Mouse (Mus musculus): ENCODE measurements around the gene Rara. TPM values are rescaled to one million over a fixed set of nuclear protein-coding genes. Genes with fewer than 3 reads are reported as not detected.

The Rara gene
- polyA plus RNA-seq, 1 experiment = 37.0 TPM

- no peak overlapping the region for H3K27ac ChIP-seq (ENCODE audit: insufficient read depth, low read length)
- TF ChIP-seq CTCF (IDR thresholded peaks at IDR 0.05; ENCODE audit: extremely low read depth, insufficient read depth, insufficient read length, insufficient replicate concordance) (no peak), POLR2A (IDR thresholded peaks at IDR 0.05; ENCODE audit: low read depth, low read length) (no peak)
- 92% methylated on average over 7 of the region's 7 CpGs for WGBS
- no peaks in the 10 kb centered on the region for H3K27me3 ChIP-seq (ENCODE audit: control insufficient read depth, insufficient read depth, low read length)
- DNase-seq (ENCODE audit: low read depth in 1 of 2, low spot score in 2 of 2) = no peak
- H3K4me1 ChIP-seq (ENCODE audit: control insufficient read depth, insufficient read depth, insufficient read length) = peaks cover 31% of the 10 kb centered on the region; the same call in 1 of the 2 replicates
- no peaks in the 10 kb centered on the region for H3K36me3 ChIP-seq (ENCODE audit: control insufficient read depth, insufficient read depth, low read length)
- no peak overlapping the region for H3K4me3 ChIP-seq (ENCODE audit: extremely low read depth, insufficient read depth, insufficient read length)
Observed at GRCm38 (mm10) chr11:98926553-98926952, 1.1 kb upstream of the Rara start.

GRCm38 (mm10) chr11:98928186-98928893 lies 722 bp downstream of the Rara start:
- no peak overlapping the region for H3K27ac ChIP-seq (ENCODE audit: insufficient read depth, low read length)
- DNase-seq (ENCODE audit: low read depth in 1 of 2, low spot score in 2 of 2) = no peak
- no peaks in the 10 kb centered on the region for H3K36me3 ChIP-seq (ENCODE audit: control insufficient read depth, insufficient read depth, low read length)
- H3K4me3 ChIP-seq (ENCODE audit: extremely low read depth, insufficient read depth, insufficient read length) = peak overlapping the region; percentile 57; the same call in 1 of the 2 replicates
- TF ChIP-seq CTCF (IDR thresholded peaks at IDR 0.05; ENCODE audit: extremely low read depth, insufficient read depth, insufficient read length, insufficient replicate concordance) = no peak
- TF ChIP-seq POLR2A (IDR thresholded peaks at IDR 0.05; ENCODE audit: low read depth, low read length) = no peak
- 47% methylated on average over 12 of the region's 12 CpGs for WGBS
- H3K27me3 ChIP-seq (ENCODE audit: control insufficient read depth, insufficient read depth, low read length) = no peaks in the 10 kb centered on the region
- H3K4me1 ChIP-seq (ENCODE audit: control insufficient read depth, insufficient read depth, insufficient read length) = peaks cover 45% of the 10 kb centered on the region; the same call in 1 of the 2 replicates

GRCm38 (mm10) chr11:98929503-98929902 lies 1.9 kb downstream of the Rara start:
- Histone ChIP-seq H3K4me1 (ENCODE audit: control insufficient read depth, insufficient read depth, insufficient read length) (peaks cover 40% of the 10 kb centered on the region; the same call in 1 of the 2 replicates), H3K27me3 (ENCODE audit: control insufficient read depth, insufficient read depth, low read length) (no peaks in the 10 kb centered on the region), H3K36me3 (ENCODE audit: control insufficient read depth, insufficient read depth, low read length) (no peaks in the 10 kb centered on the region), H3K27ac (ENCODE audit: insufficient read depth, low read length) (no peak overlapping the region), H3K4me3 (ENCODE audit: extremely low read depth, insufficient read depth, insufficient read length) (no peak overlapping the region)
- TF ChIP-seq POLR2A (IDR thresholded peaks at IDR 0.05; ENCODE audit: low read depth, low read length) (no peak), CTCF (IDR thresholded peaks at IDR 0.05; ENCODE audit: extremely low read depth, insufficient read depth, insufficient read length, insufficient replicate concordance) (no peak)
- no peak for DNase-seq (ENCODE audit: low read depth in 1 of 2, low spot score in 2 of 2)
- WGBS = 69% methylated on average over 9 of the region's 9 CpGs

GRCm38 (mm10) chr11:98930127-98930601 lies 2.5 kb downstream of the Rara start:
- Histone ChIP-seq H3K4me1 (ENCODE audit: control insufficient read depth, insufficient read depth, insufficient read length) (peaks cover 34% of the 10 kb centered on the region; the same call in 1 of the 2 replicates), H3K27me3 (ENCODE audit: control insufficient read depth, insufficient read depth, low read length) (no peaks in the 10 kb centered on the region), H3K4me3 (ENCODE audit: extremely low read depth, insufficient read depth, insufficient read length) (no peak overlapping the region), H3K27ac (ENCODE audit: insufficient read depth, low read length) (peak overlapping the region; percentile 3; the same call in 1 of the 2 replicates), H3K36me3 (ENCODE audit: control insufficient read depth, insufficient read depth, low read length) (no peaks in the 10 kb centered on the region)
- no peak for DNase-seq (ENCODE audit: low read depth in 1 of 2, low spot score in 2 of 2)
- TF ChIP-seq POLR2A (IDR thresholded peaks at IDR 0.05; ENCODE audit: low read depth, low read length) (no peak), CTCF (IDR thresholded peaks at IDR 0.05; ENCODE audit: extremely low read depth, insufficient read depth, insufficient read length, insufficient replicate concordance) (no peak)
- 69% methylated on average over 7 of the region's 7 CpGs for WGBS

GRCm38 (mm10) chr11:98930773-98931512 lies 3.3 kb downstream of the Rara start:
- Histone ChIP-seq H3K4me1 (ENCODE audit: control insufficient read depth, insufficient read depth, insufficient read length) (peaks cover 29% of the 10 kb centered on the region; the same call in 1 of the 2 replicates), H3K4me3 (ENCODE audit: extremely low read depth, insufficient read depth, insufficient read length) (no peak overlapping the region), H3K27me3 (ENCODE audit: control insufficient read depth, insufficient read depth, low read length) (no peaks in the 10 kb centered on the region), H3K36me3 (ENCODE audit: control insufficient read depth, insufficient read depth, low read length) (no peaks in the 10 kb centered on the region), H3K27ac (ENCODE audit: insufficient read depth, low read length) (no peak overlapping the region)
- TF ChIP-seq CTCF (IDR thresholded peaks at IDR 0.05; ENCODE audit: extremely low read depth, insufficient read depth, insufficient read length, insufficient replicate concordance) (no peak), POLR2A (IDR thresholded peaks at IDR 0.05; ENCODE audit: low read depth, low read length) (no peak)
- peak in 1 of 2 experiments; percentile 4 for DNase-seq (ENCODE audit: low read depth in 1 of 2, low spot score in 2 of 2)
- WGBS = 18% methylated on average over 10 of the region's 10 CpGs

- no peak for TF ChIP-seq POLR2A (IDR thresholded peaks at IDR 0.05; ENCODE audit: low read depth, low read length)
- TF ChIP-seq CTCF (IDR thresholded peaks at IDR 0.05; ENCODE audit: extremely low read depth, insufficient read depth, insufficient read length, insufficient replicate concordance) = no peak
- 48% methylated on average over 7 of the region's 7 CpGs for WGBS
- Histone ChIP-seq H3K36me3 (ENCODE audit: control insufficient read depth, insufficient read depth, low read length) (no peaks in the 10 kb centered on the region), H3K4me1 (ENCODE audit: control insufficient read depth, insufficient read depth, insufficient read length) (peaks cover 29% of the 10 kb centered on the region; the same call in 1 of the 2 replicates), H3K27ac (ENCODE audit: insufficient read depth, low read length) (no peak overlapping the region), H3K27me3 (ENCODE audit: control insufficient read depth, insufficient read depth, low read length) (no peaks in the 10 kb centered on the region), H3K4me3 (ENCODE audit: extremely low read depth, insufficient read depth, insufficient read length) (no peak overlapping the region)
- no peak for DNase-seq (ENCODE audit: low read depth in 1 of 2, low spot score in 2 of 2)
Observed at GRCm38 (mm10) chr11:98931513-98932292, 4.1 kb downstream of the Rara start.

All from spleen, adult 2 months (tissue).